Mouse (Mus musculus) left cerebral cortex, postnatal 14 days (tissue): ENCODE measurements around the gene Ing1. TPM values are rescaled to one million over a fixed set of nuclear protein-coding genes. Genes with fewer than 3 reads are reported as not detected.
A peak's percentile ranks its signal among the peaks of the same experiment; 100 is the strongest.
"Not testable (repeated sequence)": the region's sequence is repeated elsewhere in the genome, so short reads cannot be mapped to it uniquely, and the experiment has no call there.

Experiments
- DNase-seq, 2 experiments: peaks; one replicate each; pipeline ENCODE4 v3.0.0; 2021 to 2022; ENCODE audit warnings: low spot score in 2 of 2, mixed read lengths in 1 of 2
- intact Hi-C: fragments of 180-260 bp; cut with DNase I; formaldehyde crosslinking; loops from one replicate; pipeline ENCODE4 v1.15.1; 2025
- total RNA-seq, 2 experiments: library from RNA; stranded (reverse); gene quantifications; 2 replicates each; pipeline ENCODE4 v1.2.3; 2021

The Ing1 gene
- total RNA-seq, 2 experiments from 2014 or later: 39.0 to 43.4 TPM

GRCm38 (mm10) chr8:11547063-11547462 lies 8.3 kb upstream of the Ing1 start:
- intact Hi-C loops: no loop called here
- no peak for DNase-seq

GRCm38 (mm10) chr8:11549706-11550105 lies 5.7 kb upstream of the Ing1 start:
- DNase-seq: peak in 1 of 2 experiments; percentile 39
- intact Hi-C loops: no loop called here

- intact Hi-C loops: no loop called here
- DNase-seq: peak; percentile 85 to 87
Measured at GRCm38 (mm10) chr8:11550281-11550948, 5.0 kb upstream of the Ing1 start, which contains the start of gene Cars2. TSS of gene Cars2 (minus strand) at chr8:11550783.

- intact Hi-C loops, DNase-seq: not testable (repeated sequence)
Measured at GRCm38 (mm10) chr8:11551497-11551896, 3.9 kb upstream of the Ing1 start.

- intact Hi-C loops: no loop called here
Measured at GRCm38 (mm10) chr8:11552390-11552789, 3.0 kb upstream of the Ing1 start.

GRCm38 (mm10) chr8:11555720-11556591 lies 585 bp downstream of the Ing1 start:
- peak; percentile 100 for DNase-seq
- intact Hi-C loops: loop anchor here (2.0 to 5.0 kb wide), 3 partner anchors 59 to 146 kb away; partner anchors contain the start of genes 1700016D06Rik, Ankrd10 and Naxd

More at GRCm38 (mm10) chr8:11552390-11552789, 3.0 kb upstream of the Ing1 start:
- DNase-seq: no peak

GRCm38 (mm10) chr8:11556691-11557423 lies 1.5 kb downstream of the Ing1 start:
- peak; percentile 46 to 52 for DNase-seq
- intact Hi-C loops: loop anchor here (2.0 to 5.0 kb wide), 3 partner anchors 60 to 145 kb away; partner anchors contain the start of genes 1700016D06Rik, Ankrd10 and Naxd

- intact Hi-C loops: loop anchor here (2.0 to 5.0 kb wide), 3 partner anchors 60 to 145 kb away; partner anchors contain the start of genes 1700016D06Rik, Ankrd10 and Naxd
- peak in 1 of 2 experiments; percentile 34 for DNase-seq
Measured at GRCm38 (mm10) chr8:11557424-11557767, 2.0 kb downstream of the Ing1 start.

GRCm38 (mm10) chr8:11557768-11558629 lies 2.6 kb downstream of the Ing1 start:
- intact Hi-C loops: loop anchor here (2.0 to 5.0 kb wide), 3 partner anchors 61 to 144 kb away; partner anchors contain the start of genes 1700016D06Rik, Ankrd10 and Naxd
- peak; percentile 97 for DNase-seq

- intact Hi-C loops: loop anchor here (5.0 kb wide), 2 partner anchors 62 to 143 kb away; partner anchors contain the start of genes 1700016D06Rik and Naxd
- DNase-seq: no peak
Measured at GRCm38 (mm10) chr8:11559511-11559910, 4.1 kb downstream of the Ing1 start.

GRCm38 (mm10) chr8:11560220-11560619 lies 4.8 kb downstream of the Ing1 start:
- intact Hi-C loops: no loop called here
- DNase-seq: no peak

- no peak for DNase-seq
- intact Hi-C loops: no loop called here
Measured at GRCm38 (mm10) chr8:11564236-11564635, 8.9 kb downstream of the Ing1 start.

GRCm38 (mm10) chr8:11564721-11565120 lies 9.3 kb downstream of the Ing1 start:
- intact Hi-C loops: no loop called here
- DNase-seq: no peak

- intact Hi-C loops, DNase-seq: not testable (repeated sequence)
Measured at GRCm38 (mm10) chr8:11568193-11568592, 12.8 kb downstream of the Ing1 start.

GRCm38 (mm10) chr8:11569260-11570097 lies 14.1 kb downstream of the Ing1 start:
- intact Hi-C loops: no loop called here
- no peak for DNase-seq

- no peak for DNase-seq
- intact Hi-C loops: no loop called here
Measured at GRCm38 (mm10) chr8:11570742-11571141, 15.4 kb downstream of the Ing1 start.

GRCm38 (mm10) chr8:11571950-11572349 lies 16.6 kb downstream of the Ing1 start:
- DNase-seq: no peak
- intact Hi-C loops: no loop called here

- intact Hi-C loops: no loop called here
- no peak for DNase-seq
Measured at GRCm38 (mm10) chr8:11572428-11572827, 17.1 kb downstream of the Ing1 start.
